Mouse (Mus musculus) forebrain, embryonic 14.5 days (tissue): ENCODE measurements around the gene Dtd1. TPM values are rescaled to one million over a fixed set of nuclear protein-coding genes. Genes with fewer than 3 reads are reported as not detected.
A peak's percentile ranks its signal among the peaks of the same experiment; 100 is the strongest.

Experiments
- ATAC-seq: fragments of 200-750 bp; cut with Nextera tagmentation; 2 replicates; pipeline ENCODE4 v1.8.0; 2017; ENCODE audit warnings: mild to moderate bottlenecking, moderate library complexity
- DNase-seq: peaks from one replicate; pipeline ENCODE4 v3.0.0-alpha.2; 2015; ENCODE audit warnings: low spot score
- H3K27ac ChIP-seq: fragments of 300-500 bp; sonication (generic); 2 replicates; pipeline ENCODE4 v1.5.1; 2014; ENCODE audit warnings: low read depth, mild to moderate bottlenecking, control low read depth, low read length, moderate library complexity
- H3K27me3 ChIP-seq: fragments of 300-500 bp; sonication (generic); replicated peaks from 2 replicates; pipeline ENCODE4 v1.6.1; 2014; ENCODE audit warnings: low read length, control low read depth, mixed read lengths; ENCODE audit not compliant: control insufficient read depth, insufficient read depth
- H3K36me3 ChIP-seq: fragments of 300-500 bp; sonication (generic); 2 replicates; pipeline ENCODE4 v1.6.1; 2014; ENCODE audit warnings: low read length, control low read depth; ENCODE audit not compliant: control insufficient read depth, insufficient read depth
- H3K4me1 ChIP-seq: fragments of 300-500 bp; sonication (generic); 2 replicates; pipeline ENCODE4 v1.6.1; 2014; ENCODE audit warnings: antibody characterized with exemption, low read length, control low read depth; ENCODE audit not compliant: control insufficient read depth, insufficient read depth
- H3K4me2 ChIP-seq: fragments of 300-500 bp; sonication (generic); 2 replicates; pipeline ENCODE4 v1.6.1; 2014; ENCODE audit warnings: mild to moderate bottlenecking, control low read depth, low read length
- H3K4me3 ChIP-seq: fragments of 300-500 bp; sonication (generic); 2 replicates; pipeline ENCODE4 v1.5.1; 2014; ENCODE audit warnings: low read depth, low read length, control low read depth
- H3K9ac ChIP-seq: fragments of 300-500 bp; sonication (generic); 2 replicates; pipeline ENCODE4 v1.6.1; 2014; ENCODE audit warnings: mild to moderate bottlenecking, low read length, control low read depth, moderate library complexity
- H3K9me3 ChIP-seq: fragments of 300-500 bp; sonication (generic); replicated peaks from 2 replicates; pipeline ENCODE4 v1.6.1; 2016; ENCODE audit warnings: low read length, control low read depth, mixed read lengths; ENCODE audit not compliant: control insufficient read depth
- WGBS: fragments of 180-500 bp; shearing (Covaris S2); extraction: QIAGEN DNeasy Blood & Tissue Kit; methylation state at CpG from one replicate; pipeline ENCODE4 v1.1.7; 2014; 5-methylcytosine and 5-hydroxymethylcytosine counted together
- polyA plus RNA-seq: library from polyadenylated mRNA; unstranded; fragments of >200 nt; fragmentation: Nextera tagmentation; extraction: Ambion mirVana; gene quantifications from 2 replicates; pipeline ENCODE4 v1.2.1, GENCODE M21; 2014

Gene Dtd1
- polyA plus RNA-seq, 1 experiment from 2014 or later: 69.7 TPM

GRCm38 (mm10) chr2:144598006-144598405, 1.7 kb upstream of the Dtd1 start:
- H3K36me3 ChIP-seq: no peaks in the 10 kb centered on the region
- WGBS: 60% methylated on average over 2 of the region's 2 CpGs
- H3K4me3 ChIP-seq: no peak overlapping the region
- H3K27ac ChIP-seq: no peak overlapping the region
- DNase-seq: no peak
- no peak for ATAC-seq
- no peak overlapping the region for H3K9ac ChIP-seq
- H3K9me3 ChIP-seq: no peaks in the 10 kb centered on the region
- no peak overlapping the region for H3K4me2 ChIP-seq
- peaks cover 3% of the 10 kb centered on the region; the same call in 1 of the 2 replicates for H3K4me1 ChIP-seq
- no peaks in the 10 kb centered on the region for H3K27me3 ChIP-seq

GRCm38 (mm10) chr2:144601576-144601975, 1.9 kb downstream of the Dtd1 start:
- ATAC-seq (no peak), DNase-seq (no peak)
- Histone ChIP-seq H3K4me3 (no peak overlapping the region), H3K9ac (no peak overlapping the region), H3K4me1 (no peaks in the 10 kb centered on the region), H3K27me3 (no peaks in the 10 kb centered on the region), H3K4me2 (no peak overlapping the region), H3K36me3 (no peaks in the 10 kb centered on the region), H3K27ac (no peak overlapping the region), H3K9me3 (no peaks in the 10 kb centered on the region)
- 86% methylated on average over 1 of the region's 1 CpGs for WGBS

- WGBS: 95% methylated on average over 6 of the region's 6 CpGs
- no peaks in the 10 kb centered on the region for H3K4me1 ChIP-seq
- DNase-seq: no peak
Measured at GRCm38 (mm10) chr2:144613956-144614355, 14.3 kb downstream of the Dtd1 start.

GRCm38 (mm10) chr2:144617074-144617874, 17.6 kb downstream of the Dtd1 start:
- no peak for ATAC-seq
- H3K4me1 ChIP-seq: no peaks in the 10 kb centered on the region
- WGBS: 92% methylated on average over 16 of the region's 16 CpGs

More at GRCm38 (mm10) chr2:144613956-144614355, 14.3 kb downstream of the Dtd1 start:
- H3K9me3 ChIP-seq: no peaks in the 10 kb centered on the region
- H3K4me3 ChIP-seq: no peak overlapping the region
- H3K36me3 ChIP-seq: no peaks in the 10 kb centered on the region
- no peak overlapping the region for H3K27ac ChIP-seq
- H3K4me2 ChIP-seq: no peak overlapping the region
- no peak for ATAC-seq
- no peaks in the 10 kb centered on the region for H3K27me3 ChIP-seq
- no peak overlapping the region for H3K9ac ChIP-seq

GRCm38 (mm10) chr2:144621491-144621890, 21.8 kb downstream of the Dtd1 start:
- Histone ChIP-seq H3K36me3 (no peaks in the 10 kb centered on the region), H3K9ac (no peak overlapping the region), H3K4me2 (no peak overlapping the region), H3K27ac (no peak overlapping the region), H3K9me3 (no peaks in the 10 kb centered on the region), H3K27me3 (no peaks in the 10 kb centered on the region), H3K4me3 (no peak overlapping the region), H3K4me1 (no peaks in the 10 kb centered on the region)
- no peak for ATAC-seq
- 67% methylated on average over 6 of the region's 6 CpGs for WGBS
- no peak for DNase-seq

More at GRCm38 (mm10) chr2:144617074-144617874, 17.6 kb downstream of the Dtd1 start:
- Histone ChIP-seq H3K27ac (no peak overlapping the region), H3K27me3 (no peaks in the 10 kb centered on the region), H3K9me3 (no peaks in the 10 kb centered on the region), H3K4me3 (no peak overlapping the region), H3K9ac (no peak overlapping the region), H3K4me2 (no peak overlapping the region), H3K36me3 (no peaks in the 10 kb centered on the region)
- DNase-seq: no peak

GRCm38 (mm10) chr2:144633551-144633950, 33.9 kb downstream of the Dtd1 start:
- H3K36me3 ChIP-seq: no peaks in the 10 kb centered on the region
- no peak overlapping the region for H3K9ac ChIP-seq
- H3K4me1 ChIP-seq: no peaks in the 10 kb centered on the region
- DNase-seq (no peak), ATAC-seq (no peak)
- H3K27ac ChIP-seq: no peak overlapping the region
- H3K27me3 ChIP-seq: no peaks in the 10 kb centered on the region
- 82% methylated on average over 2 of the region's 2 CpGs for WGBS
- no peak overlapping the region for H3K4me2 ChIP-seq
- no peaks in the 10 kb centered on the region for H3K9me3 ChIP-seq
- H3K4me3 ChIP-seq: no peak overlapping the region

GRCm38 (mm10) chr2:144634231-144634630, 34.5 kb downstream of the Dtd1 start:
- WGBS: 77% methylated on average over 5 of the region's 5 CpGs
- no peak overlapping the region for H3K4me3 ChIP-seq
- H3K4me2 ChIP-seq: no peak overlapping the region
- no peak for DNase-seq
- H3K27ac ChIP-seq: no peak overlapping the region
- ATAC-seq: no peak
- no peaks in the 10 kb centered on the region for H3K9me3 ChIP-seq
- H3K36me3 ChIP-seq: no peaks in the 10 kb centered on the region
- H3K27me3 ChIP-seq: no peaks in the 10 kb centered on the region
- H3K9ac ChIP-seq: no peak overlapping the region
- no peaks in the 10 kb centered on the region for H3K4me1 ChIP-seq

- Histone ChIP-seq H3K27me3 (no peaks in the 10 kb centered on the region), H3K9ac (no peak overlapping the region), H3K9me3 (no peaks in the 10 kb centered on the region), H3K4me1 (no peaks in the 10 kb centered on the region), H3K27ac (no peak overlapping the region), H3K4me3 (no peak overlapping the region), H3K4me2 (no peak overlapping the region), H3K36me3 (no peaks in the 10 kb centered on the region)
- 0 out of 2 replicates have a peak, but pooled peaks have one; percentile 28 for ATAC-seq
- peak; percentile 23 for DNase-seq
- WGBS: 73% methylated on average over 2 of the region's 2 CpGs
Measured at GRCm38 (mm10) chr2:144634729-144635128, 35.0 kb downstream of the Dtd1 start.

GRCm38 (mm10) chr2:144635644-144636320, 36.1 kb downstream of the Dtd1 start:
- no peak overlapping the region for H3K4me3 ChIP-seq
- no peaks in the 10 kb centered on the region for H3K36me3 ChIP-seq
- H3K9ac ChIP-seq: no peak overlapping the region
- ATAC-seq: peak; percentile 66
- peak; percentile 73 for DNase-seq
- no peak overlapping the region for H3K4me2 ChIP-seq
- H3K4me1 ChIP-seq: no peaks in the 10 kb centered on the region
- H3K9me3 ChIP-seq: no peaks in the 10 kb centered on the region
- 19% methylated on average over 5 of the region's 5 CpGs for WGBS
- H3K27me3 ChIP-seq: no peaks in the 10 kb centered on the region
- H3K27ac ChIP-seq: no peak overlapping the region; the same call in 1 of the 2 replicates
